Mouse (Mus musculus) adrenal gland, adult 2 months (tissue): ENCODE results near the gene Cd300lg. TPM values are rescaled to one million over a fixed set of nuclear protein-coding genes. Genes with fewer than 3 reads are reported as not detected.
A peak's percentile ranks its signal among the peaks of the same experiment; 100 is the strongest.

Source experiments
- DNase-seq: peaks from one replicate; pipeline ENCODE4 v3.0.0; 2021
- long read RNA-seq: library from polyadenylated mRNA; stranded (forward); transcript quantifications from one replicate; pipeline ENCODE4 v2.0.0, GENCODE M21; 2021
- polyA plus RNA-seq: library from polyadenylated mRNA; depleted of rRNA; stranded (reverse); fragments of >200 nt; gene quantifications from 2 replicates; pipeline ENCODE4 v1.2.3, GENCODE M21; 2012; rRNA removed
- total RNA-seq, 2 experiments: library from RNA; stranded (reverse); gene quantifications; 2 replicates each; pipeline ENCODE4 v1.2.3; 2021

Cd300lg gene
- total RNA-seq (10 to 100 TPM; 28.1 to 58.7 TPM), polyA plus RNA-seq (44.3 and 60.6 TPM in 2 replicates)
- long read RNA-seq, transcript Cd300lg-201 (7 exons, 2,353 nt): major isoform, 13 of 27 reads
- long read RNA-seq, partial matches to known transcripts: 9 of 27 reads
- long read RNA-seq, other reads (novel, unspliced or antisense): 3 of 27 reads

DNA sequence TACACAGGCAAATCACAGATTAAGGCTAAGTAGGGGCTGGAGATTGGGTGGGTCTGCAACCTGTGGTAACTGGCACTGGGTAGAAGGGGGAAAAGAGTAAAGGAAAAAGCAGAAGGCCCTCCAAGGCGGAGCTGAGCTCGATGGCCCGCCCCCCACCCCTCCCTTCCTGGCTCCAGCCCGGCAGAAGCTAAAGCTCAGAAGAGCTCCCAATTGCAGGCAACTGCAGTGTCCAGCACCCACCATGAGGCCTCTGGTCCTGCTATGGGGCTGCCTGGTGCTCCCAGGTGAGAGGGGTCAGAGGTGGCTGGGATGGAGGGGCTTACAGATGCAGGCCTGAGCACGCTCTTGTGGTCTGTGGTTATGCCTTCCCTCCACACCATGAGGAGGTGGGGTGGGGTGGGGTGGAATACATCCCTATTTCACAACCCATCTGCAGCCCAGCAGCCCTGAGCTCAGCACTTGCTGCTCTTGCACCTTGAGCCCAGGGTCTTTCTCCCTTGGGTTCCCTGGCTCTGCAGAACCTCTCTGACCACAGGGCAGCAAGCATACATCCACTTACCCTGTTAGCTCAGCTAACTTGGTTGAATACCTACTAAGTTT, at the start of gene Cd300lg:
Gene Cd300lg, plus strand, starts transcription at position 160 of the 600 bp plus-strand sequence.
- DNase-seq: no peak

DNA sequence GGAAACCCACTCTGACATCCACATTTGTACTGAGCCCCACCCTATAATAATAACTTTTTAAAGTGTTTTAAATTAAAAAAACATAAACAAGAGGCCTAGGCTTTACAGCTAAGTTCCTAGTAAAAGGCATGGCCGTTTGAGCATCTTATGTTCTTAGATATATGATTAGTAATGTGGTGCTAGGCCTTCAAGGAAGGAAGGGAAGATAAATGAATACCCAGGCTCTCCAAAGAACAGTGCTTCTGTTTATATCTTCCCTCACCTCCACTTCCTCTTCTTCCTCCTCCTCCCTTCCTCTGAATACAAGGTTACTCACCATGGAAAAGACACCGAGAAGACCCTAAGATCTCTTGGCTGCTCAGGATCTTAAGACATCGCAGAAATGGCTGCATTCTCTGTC, 49.5 kb upstream of the Cd300lg start:
- no peak for DNase-seq

DNA sequence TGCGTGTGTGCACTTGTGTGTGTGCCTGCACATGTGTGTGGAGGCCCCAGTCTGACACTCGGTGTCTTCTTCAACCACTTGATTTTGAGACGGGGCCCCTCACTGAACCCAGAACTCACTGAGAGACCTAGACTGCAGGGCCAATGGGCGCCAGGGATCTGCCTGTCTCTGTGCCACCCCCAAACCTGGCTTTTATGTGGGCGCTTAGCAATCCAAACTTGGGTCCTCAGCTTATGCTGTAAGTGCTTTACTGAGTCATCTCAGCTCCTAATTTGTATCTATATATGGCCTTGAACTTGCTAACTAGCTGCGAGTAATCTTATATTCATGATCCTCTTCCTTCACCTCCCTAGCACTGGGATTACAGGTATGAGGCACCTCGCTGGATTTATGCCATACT, 48.9 kb upstream of the Cd300lg start:
- no peak for DNase-seq

DNA sequence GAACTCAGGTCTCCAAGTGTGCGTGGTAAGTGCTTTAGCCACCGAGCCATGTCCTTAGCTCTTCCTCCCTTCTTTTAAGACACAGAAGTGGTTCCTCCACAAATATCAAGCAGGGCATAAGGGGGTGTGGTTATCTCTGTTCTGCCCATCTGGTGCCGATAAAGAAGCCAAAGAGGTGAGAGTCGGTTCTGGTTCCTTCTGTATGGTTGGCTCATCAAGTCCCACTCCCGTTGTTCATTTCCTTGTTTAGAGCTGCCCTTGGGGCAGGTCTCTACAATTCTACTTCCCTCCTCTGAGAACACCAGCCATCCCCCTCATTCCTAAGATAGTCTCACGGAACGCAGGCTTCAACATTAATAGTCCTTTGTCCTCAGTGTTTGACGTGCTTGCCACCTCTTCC, 47.2 kb upstream of the Cd300lg start:
- DNase-seq: no peak

DNA sequence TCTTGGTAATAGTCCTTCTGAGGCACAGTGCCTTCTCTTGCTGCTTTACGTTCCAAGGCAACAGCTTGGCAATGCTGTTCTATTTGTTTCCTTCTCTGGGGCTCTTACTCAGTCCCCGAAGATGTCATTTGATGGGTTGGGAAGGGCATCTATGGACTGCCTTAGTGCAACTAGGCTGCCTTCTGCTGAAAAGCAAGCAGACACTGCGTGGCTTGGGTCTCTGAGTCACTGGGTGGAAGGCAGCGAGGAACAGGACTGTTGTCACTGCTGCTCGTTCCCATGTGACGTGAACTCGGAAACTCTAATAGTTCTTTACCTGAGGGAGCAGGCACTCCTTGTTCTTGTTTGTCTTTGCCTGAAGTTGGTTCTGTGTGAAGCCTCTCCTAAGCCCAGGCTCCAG, 45.4 kb upstream of the Cd300lg start:
- no peak for DNase-seq

DNA sequence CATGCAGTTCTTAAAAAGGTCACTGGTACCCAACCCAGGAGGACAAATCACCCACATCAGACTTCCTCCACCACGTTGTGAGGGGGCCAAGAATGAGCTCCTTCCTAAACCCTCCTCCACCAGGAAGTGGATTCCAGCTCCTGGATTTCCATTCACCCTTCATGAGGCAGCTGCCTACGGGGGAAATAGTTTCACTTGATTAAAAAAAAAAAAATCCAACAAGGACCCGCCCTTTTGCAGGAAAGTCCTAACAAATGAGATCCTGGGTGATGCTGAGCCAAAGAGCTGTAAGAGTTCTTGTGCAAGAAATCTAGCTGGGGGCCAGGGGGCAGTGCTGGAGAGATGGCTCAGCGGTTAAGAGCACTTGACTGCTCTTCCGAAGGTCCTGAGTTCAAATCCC, 43.1 kb upstream of the Cd300lg start:
- DNase-seq: peak; percentile 28

DNA sequence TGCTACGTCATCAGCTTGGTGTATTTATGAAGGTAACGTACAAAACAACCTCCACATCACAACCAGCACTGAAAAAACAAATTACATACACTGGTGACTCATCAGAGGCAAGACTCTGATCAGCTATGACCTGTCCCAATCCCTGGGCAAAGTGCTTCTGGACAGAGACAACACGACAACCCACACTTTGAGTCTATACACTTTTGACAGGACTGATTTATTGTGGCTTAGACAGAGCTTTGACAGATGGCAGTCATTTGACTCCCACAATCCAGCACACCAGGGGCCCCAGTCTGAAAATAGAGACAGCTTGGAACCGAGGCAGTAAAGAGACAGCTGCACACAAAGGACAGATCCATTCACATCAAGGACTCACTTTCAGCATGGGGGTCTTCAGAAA, 41.8 kb upstream of the Cd300lg start:
- DNase-seq: no peak

DNA sequence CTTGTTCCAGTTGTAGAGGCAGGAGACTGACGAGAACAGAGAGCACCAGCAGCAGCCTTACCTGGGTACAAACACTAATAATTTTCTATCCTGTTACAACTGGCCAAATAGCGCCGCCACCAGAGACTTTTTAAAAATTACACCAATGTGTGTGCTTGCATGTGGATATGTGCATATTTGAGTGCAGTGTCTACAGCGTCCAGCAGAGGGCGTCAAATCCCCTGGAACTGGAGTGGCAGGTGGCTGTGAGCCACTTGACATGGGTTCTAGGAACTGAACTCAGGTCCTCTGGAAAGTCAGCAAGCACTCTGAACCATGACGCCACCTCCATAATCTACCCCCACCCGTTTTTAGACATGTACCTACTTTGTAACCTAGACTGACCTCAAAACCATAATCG, 37.1 kb upstream of the Cd300lg start:
- DNase-seq: no peak

DNA sequence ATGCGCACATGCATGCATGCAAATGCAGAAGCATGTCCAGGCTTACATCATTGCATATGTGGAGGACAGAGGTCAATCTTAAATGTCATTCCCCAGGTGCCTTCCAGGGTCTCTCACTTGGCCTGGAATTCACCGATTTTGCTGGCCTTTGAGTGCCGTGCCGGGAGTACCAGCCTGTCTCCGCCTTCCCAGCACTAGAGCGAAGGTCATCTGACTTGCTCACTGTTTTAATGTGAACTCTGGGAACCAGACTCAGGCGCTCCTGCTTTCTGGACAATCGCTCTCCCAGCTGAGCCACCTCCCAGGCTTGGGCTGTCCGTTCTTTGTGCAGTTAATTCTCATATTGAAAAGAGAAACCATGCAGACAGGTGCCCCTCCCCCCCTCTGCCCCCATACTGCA, 35.0 kb upstream of the Cd300lg start:
- no peak for DNase-seq

DNA sequence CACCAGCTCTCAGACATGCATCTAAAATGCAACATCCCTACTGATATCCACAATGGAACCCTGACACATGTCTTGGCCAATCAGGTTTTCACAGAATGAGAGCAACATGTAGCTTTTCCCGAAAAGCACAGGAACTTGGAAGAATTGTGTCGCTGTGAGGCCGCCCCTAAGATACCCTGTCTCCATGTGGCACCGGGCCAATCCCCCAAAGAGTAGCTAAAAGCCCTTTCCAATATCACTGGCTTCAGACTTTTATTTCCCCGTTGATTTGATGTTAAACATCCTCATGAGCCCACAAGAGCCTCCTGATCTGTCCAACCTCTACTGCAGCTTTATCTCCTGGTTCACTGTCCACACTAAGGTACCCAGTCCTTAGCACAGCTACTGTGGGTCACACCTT, 34.6 kb upstream of the Cd300lg start:
- DNase-seq: no peak

DNA sequence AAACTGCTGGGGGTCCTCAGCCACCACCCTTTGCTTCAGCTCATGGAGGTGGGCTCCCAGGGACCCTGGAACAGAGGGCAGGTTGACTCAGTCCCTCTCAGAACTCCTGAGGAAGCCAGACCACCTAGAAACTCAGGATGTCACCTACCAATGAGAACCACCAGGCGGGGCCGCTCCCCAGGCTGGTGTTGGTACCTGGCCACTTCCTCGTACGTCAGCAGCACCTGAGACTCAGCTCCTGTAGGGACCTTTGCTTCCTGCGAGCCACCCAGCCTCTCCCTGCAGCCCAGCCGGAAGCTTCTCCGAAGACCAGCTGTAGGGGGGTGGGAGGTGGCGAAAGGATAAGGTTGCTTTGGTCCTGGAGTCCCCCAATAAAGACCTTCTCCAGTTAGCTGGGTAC, 32.9 kb upstream of the Cd300lg start:
- DNase-seq: no peak

DNA sequence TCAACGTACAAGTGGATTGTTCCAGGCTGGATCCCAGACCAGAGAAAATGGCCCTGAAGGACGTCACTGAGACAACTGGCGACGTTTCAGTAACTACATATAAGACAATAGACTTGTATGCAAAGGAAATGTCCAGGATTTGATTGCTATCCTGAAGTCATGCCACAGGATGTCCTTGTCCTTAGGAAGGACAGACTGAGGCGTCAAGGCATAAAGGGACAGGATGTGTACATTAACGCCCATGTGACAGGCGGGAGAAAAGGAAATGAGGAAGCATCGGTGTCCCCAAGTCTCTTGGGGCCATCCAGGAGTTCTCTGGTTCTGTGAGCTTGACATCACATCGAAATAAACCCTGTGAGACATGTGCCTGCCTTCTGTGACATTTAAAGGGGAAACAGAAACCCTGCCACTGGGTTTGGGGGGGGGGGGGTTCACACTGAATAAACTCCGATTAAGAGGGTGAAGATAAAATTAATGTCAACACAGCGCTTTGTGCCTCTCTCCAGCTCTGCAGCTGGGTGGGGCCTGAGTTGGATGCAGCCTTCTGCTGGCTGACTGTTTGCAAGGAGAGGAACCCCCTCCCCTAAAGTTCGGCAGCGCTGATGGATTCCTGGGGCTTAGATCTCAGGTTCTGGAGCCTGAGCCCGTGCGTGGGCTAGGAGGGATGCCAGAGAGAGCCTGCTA, 32.2 kb upstream of the Cd300lg start:
- no peak for DNase-seq

DNA sequence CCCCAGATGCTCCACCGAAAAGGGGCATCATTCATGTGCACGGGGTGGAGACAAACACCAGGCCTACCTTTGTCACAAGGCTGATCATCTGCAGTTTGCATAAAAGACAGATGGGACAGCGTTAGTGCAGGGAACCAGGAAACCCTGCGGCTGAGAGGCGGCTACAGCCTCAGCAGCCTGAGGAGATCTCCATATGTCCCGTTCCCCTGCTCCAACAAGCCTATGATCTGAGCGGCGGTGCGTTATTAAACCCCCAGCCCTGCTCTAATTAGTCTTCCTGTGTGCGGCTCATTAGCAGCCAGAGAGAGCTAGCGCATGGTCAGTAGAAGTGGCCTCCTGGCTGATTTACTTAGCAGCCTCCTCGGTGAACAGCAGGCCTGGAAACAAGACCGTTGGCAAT, 31.2 kb upstream of the Cd300lg start:
- DNase-seq: no peak

DNA sequence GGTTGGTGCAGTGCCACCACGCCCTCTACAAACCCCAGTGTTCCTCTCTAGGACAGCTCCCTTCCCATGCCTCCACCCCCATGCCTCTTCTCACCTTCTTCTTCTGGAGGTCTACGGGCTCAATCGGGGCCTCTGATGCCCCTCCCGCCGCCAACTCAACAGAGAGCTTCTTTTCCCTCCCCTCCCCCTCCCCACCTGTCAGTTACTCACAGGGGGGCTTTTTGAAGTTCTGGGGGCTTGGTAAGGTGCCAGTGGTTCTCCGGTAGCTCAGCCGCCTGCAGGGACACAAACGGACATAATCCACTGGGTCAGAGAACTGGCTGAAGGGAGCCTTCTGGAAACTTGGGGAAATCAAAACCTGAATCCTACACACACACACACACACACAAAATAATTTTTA, 29.8 kb upstream of the Cd300lg start:
- no peak for DNase-seq

DNA sequence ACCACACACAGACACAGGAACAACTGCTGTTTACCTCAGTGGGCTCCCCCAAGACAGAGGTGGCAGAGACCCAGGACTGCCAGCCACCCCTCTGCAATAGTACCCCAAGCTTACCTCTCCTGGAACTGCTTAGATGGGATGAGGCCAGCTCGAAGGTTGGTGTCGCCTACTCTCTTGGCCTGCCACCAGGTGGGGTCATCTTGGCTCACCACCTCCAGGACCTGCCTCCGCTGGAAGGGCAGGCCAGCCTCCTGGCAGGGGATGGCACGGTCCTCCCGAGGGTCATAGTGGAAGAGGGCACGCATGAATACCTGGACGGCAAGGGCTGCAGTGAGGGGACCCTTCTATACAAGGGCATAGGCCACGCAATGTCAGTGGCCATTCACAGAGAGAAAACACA, 28.1 kb upstream of the Cd300lg start:
- no peak for DNase-seq

DNA sequence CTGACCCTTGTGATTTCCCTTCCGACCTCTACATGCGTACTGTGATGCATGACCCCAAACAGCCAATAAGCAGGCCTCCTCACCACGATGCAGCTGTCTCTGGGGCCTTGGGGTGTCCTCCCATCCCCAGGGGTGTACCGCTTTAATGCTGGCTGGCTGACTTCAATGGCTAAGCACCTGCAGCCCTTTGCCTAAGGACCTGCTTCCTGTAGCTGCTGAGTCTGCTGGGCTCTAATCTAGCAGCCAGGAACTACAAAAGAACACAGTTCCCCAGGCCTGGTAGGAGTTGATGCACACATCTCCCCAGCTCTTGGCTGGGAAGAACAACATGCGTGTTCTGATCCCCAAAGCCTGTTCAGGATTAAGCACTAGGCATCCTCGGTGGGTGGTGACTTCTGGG, 25.8 kb upstream of the Cd300lg start:
- no peak for DNase-seq

DNA sequence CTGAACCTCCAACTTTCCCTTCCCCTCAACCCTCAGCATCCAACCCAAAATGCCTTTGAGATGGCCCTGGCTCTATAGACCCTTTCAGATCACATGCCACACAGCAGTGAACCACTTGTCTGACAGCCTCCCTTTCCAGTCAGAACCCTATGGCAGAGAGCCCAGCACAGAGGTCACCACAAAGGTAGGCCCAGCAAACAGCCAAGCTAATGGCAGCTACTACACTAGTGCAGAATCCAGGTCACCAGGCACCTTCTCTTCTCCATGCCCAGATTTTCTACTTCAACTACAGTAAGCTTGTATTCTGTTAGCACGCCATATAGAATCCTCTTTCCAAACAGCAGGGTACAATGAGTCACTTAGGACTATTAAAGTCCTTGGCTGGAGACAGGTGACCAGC, 25.2 kb upstream of the Cd300lg start:
- no peak for DNase-seq

DNA sequence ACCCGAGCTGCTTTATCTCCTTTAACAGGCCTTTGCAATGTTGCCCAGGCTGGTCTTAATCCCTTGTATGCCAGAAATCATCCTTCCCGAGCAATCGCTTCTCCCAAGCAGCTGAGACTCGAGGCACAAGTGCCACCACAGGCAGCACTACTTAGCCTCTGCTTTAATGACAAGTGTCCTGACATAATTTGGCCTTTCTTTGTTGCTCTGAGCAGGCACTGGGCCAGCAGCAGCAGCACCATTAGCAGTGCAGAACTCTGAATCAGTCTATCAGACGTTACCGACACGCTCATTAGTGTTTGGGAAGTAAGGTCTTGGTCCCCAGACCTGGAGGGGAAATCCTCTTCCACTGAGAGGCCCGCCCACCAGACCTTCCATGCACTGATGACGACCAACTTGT, 21.6 kb upstream of the Cd300lg start:
- no peak for DNase-seq

DNA sequence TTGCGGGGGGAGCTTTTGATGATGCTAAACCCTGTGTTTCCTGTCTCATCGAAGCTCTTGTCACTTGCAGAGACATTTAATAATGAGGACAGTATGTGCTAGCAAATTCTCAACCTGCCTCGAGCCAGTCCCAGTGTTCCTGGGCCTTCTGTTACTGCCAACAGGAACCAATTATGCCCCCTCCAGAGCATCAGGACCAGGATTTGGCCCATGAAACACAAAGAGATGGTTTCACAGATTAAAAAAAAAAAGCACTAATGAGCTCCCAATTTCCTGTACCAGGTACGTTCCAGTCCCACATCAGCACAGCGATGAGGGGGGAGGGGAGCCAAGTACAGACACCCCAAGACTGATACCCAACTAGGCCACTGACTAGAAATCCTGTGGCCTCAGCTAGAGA, 20.1 kb upstream of the Cd300lg start:
- no peak for DNase-seq

DNA sequence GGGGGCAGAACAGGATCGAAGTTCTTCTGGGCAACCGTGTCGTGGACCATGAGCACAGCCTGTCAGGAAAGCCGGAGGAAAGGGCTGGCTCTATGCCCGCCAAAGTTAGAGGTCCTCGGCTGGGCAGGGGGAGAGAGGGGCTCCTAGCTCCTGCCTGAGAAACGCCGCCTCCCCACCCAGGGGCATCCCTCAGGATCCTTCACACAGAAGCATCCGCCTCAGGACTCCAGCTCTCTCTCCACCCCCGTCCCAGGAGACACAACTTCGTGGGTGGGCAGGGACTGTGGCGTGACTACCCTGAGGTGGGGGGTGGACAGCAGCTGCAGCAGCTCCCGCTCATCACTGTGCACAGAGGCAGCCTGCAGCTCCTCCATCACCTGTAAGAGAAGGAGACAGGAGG, 17.9 kb upstream of the Cd300lg start:
- no peak for DNase-seq

DNA sequence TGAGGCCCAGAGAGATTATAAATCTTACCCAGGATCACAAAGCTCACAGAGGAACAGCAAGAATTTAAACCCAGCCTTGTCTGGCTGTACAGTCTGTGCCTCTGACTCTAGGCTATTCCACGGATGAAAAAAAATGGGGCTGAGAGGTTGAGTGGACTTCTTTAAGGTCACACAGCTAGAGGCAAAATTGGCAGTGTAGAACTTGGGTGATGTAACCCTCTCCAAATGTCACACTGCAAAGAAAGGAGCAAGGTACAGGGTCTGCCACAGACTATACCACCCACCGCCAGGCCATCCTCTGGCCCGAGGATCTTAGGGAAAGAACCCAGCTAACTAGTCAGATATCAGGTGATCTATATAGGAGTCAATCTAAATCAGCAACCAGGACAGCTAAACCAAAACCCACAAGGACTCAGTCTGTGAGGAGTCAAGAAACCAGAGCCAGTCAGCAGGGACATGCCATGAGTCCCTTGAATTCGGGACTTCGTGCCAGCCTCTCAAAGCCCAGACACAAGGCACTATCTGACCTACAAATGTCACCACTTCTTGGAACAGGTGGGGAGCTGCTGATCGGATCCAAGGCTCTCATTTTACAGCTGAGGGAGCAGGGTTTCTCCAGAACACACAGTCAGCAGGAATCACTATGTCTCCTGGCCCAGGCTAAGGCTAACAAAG, 17.1 kb upstream of the Cd300lg start:
- no peak for DNase-seq

DNA sequence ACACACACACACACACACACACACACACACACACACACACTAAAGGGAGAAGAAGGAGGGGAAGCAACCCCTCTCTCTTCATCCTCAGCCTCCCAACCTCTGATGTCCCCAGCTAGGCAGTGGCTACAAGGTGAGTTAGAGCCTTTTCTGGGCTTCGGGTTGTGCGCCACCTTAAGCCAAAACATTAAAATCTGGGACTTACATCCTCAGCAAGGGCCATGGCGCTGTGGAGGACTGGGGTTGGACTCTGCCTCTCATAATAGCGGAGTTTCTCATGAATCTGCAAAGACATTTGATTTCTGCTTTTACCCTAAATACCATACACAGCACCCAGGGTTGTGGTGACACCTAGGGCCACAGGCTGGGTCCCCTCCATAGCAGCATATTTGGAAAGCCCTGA, 16.4 kb upstream of the Cd300lg start:
- no peak for DNase-seq

DNA sequence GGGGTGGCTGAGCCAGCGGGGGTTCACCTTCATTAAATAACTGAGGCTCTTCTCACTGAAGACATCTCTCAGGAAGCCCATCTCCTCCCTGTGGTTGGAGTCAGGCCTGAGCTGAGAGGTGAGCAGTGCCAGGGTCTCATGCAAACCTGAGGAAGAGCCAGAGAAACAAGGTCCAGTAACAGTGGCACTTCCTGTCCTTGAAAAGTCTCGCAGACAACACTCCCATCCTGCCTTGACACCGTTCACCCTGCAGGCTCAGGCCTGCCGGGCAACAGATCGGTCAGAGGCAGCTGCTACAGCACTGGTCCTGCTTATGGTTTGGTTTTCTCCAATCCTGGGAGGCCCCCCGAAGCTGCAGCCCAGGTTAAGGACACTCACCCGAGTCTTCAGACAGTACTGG, 16.0 kb upstream of the Cd300lg start:
- no peak for DNase-seq
